Mouse (Mus musculus) spleen, adult 12 weeks (tissue): Measurements from ENCODE around the gene Ggps1.
"Not testable (repeated sequence)": the region's sequence is repeated elsewhere in the genome, so short reads cannot be mapped to it uniquely, and the experiment has no call there.

Experiments
- DNase-seq: peaks from one replicate; pipeline ENCODE4 v3.0.0; 2022; ENCODE audit warnings: low spot score

Gene Ggps1

GRCm38 (mm10) chr13:14035875-14036630 is 27.2 kb downstream of the Ggps1 start:
- DNase-seq, result no peak

- DNase-seq, result not testable (repeated sequence)
Observed at GRCm38 (mm10) chr13:14035352-14035751, 27.9 kb downstream of the Ggps1 start.

- DNase-seq, result peak; percentile 16
Observed at GRCm38 (mm10) chr13:14034073-14034348, 29.3 kb downstream of the Ggps1 start.

GRCm38 (mm10) chr13:14033309-14034072 is 29.8 kb downstream of the Ggps1 start:
- no peak for DNase-seq

GRCm38 (mm10) chr13:14026154-14026820 is 37.0 kb downstream of the Ggps1 start:
- no peak for DNase-seq

GRCm38 (mm10) chr13:14025554-14025953 is 37.7 kb downstream of the Ggps1 start:
- no peak for DNase-seq

- not testable (repeated sequence) for DNase-seq
Observed at GRCm38 (mm10) chr13:14021417-14021816, 41.9 kb downstream of the Ggps1 start.

- no peak for DNase-seq
Observed at GRCm38 (mm10) chr13:14018852-14019251, 44.4 kb downstream of the Ggps1 start.

GRCm38 (mm10) chr13:14018283-14018682 is 45.0 kb downstream of the Ggps1 start:
- no peak for DNase-seq

GRCm38 (mm10) chr13:14015609-14016008 is 47.7 kb downstream of the Ggps1 start:
- DNase-seq, result no peak

GRCm38 (mm10) chr13:14014540-14014939 is 48.7 kb downstream of the Ggps1 start:
- no peak for DNase-seq

GRCm38 (mm10) chr13:14014001-14014400 is 49.3 kb downstream of the Ggps1 start:
- DNase-seq, result no peak

GRCm38 (mm10) chr13:14011454-14011995 is 51.8 kb downstream of the Ggps1 start:
- no peak for DNase-seq

GRCm38 (mm10) chr13:14006056-14006455 is 57.2 kb downstream of the Ggps1 start:
- no peak for DNase-seq

- DNase-seq, result no peak
Observed at GRCm38 (mm10) chr13:14004999-14005398, 58.3 kb downstream of the Ggps1 start.

GRCm38 (mm10) chr13:14004086-14004485 is 59.2 kb downstream of the Ggps1 start:
- DNase-seq, result no peak

GRCm38 (mm10) chr13:14002706-14003105 is 60.6 kb downstream of the Ggps1 start:
- DNase-seq, result no peak
